Mouse (Mus musculus): Measurements from ENCODE around the gene Eme1.

Gene Eme1

DNA sequence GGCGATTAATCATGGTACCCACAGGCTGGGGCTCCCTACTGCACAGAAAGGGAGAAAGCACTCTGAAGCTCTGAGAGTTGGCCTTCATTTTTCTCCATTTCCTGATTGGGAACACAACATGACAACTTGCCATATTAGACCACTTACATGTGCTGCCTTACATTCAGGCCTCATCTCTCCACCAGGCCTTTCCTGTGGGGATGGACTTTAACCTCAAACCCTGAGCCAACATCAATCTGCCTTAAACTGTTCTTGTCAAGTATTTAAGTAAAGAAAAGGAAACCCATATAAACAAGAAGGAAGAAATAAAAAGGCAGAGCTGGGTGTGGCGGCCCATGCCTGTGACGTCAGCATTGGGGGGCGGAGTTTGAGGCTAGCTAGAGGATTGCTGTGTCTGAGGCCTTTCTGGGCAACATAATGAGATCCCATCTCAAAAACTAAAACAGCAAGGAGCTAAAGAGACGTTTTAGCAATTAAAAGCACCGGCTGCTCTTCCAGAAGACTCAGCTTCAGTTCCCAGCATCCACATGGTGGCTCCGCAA, 57.4 kb downstream of the Eme1 start:
- DNase-seq = peak; percentile 61
